Mouse (Mus musculus) embryonic facial prominence, embryonic 10.5 days (tissue): ENCODE measurements at regions not wholly inside any gene's neighbourhood (a gene's known extent, or its start where the extent isn't known, plus 50 kb on each side); places are given as distances from the start of the nearest gene placed in this dataset.
A peak's percentile ranks its signal among the peaks of the same experiment; 100 is the strongest.

Experiments
- DNase-seq: peaks from one replicate; pipeline ENCODE4 v3.0.0-alpha.2; 2017; ENCODE audit warnings: low spot score
- H3K27ac ChIP-seq: fragments of 300-500 bp; sonication (generic); replicated peaks from 2 replicates; pipeline ENCODE4 v1.5.1; 2016; ENCODE audit warnings: mild to moderate bottlenecking
- H3K27me3 ChIP-seq: fragments of 300-500 bp; sonication (generic); replicated peaks from 2 replicates; pipeline ENCODE4 v1.6.1; 2016; ENCODE audit warnings: low read depth, mild to moderate bottlenecking; ENCODE audit not compliant: poor library complexity, severe bottlenecking
- H3K36me3 ChIP-seq: fragments of 300-500 bp; sonication (generic); replicated peaks from 2 replicates; pipeline ENCODE4 v1.6.1; 2016; ENCODE audit warnings: mild to moderate bottlenecking, moderate library complexity
- H3K4me1 ChIP-seq: fragments of 300-500 bp; sonication (generic); 2 replicates; pipeline ENCODE4 v1.6.1; 2016
- H3K4me3 ChIP-seq: fragments of 300-500 bp; sonication (generic); 2 replicates; pipeline ENCODE4 v1.5.1; 2016; ENCODE audit warnings: mild to moderate bottlenecking, moderate library complexity
- H3K9me3 ChIP-seq: fragments of 300-500 bp; sonication (generic); 2 replicates; pipeline ENCODE4 v1.6.1; 2016; ENCODE audit warnings: mild to moderate bottlenecking
- WGBS: fragments of 180-500 bp; shearing (Covaris S2); methylation state at CpG from one replicate; pipeline ENCODE4 v1.1.7; 2016; 5-methylcytosine and 5-hydroxymethylcytosine counted together

DNA sequence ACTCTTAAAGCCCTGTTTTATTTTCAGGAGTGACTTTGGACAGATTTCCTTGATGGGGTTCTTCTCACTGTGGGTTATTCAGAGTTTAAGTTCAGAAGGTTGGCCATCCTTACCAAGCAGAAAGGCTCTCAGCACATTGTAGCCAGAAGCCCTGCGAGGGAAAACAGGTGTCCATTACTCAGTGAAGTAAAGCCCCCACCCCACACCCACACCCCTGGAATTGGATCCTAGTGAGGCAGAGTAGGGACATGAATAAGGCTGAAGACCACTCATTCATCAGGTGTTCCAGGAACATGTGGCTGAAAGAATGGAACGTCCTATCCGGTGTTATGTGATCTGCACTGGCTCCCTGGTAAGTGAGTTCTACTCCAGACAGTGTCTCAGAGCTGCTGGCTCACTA is 602.3 kb downstream of the Tns3 start:
- no peak overlapping the region for H3K4me3 ChIP-seq
- H3K9me3 ChIP-seq = no peaks in the 10 kb centered on the region
- 82% methylated on average over 3 of the region's 3 CpGs for WGBS
- no peaks in the 10 kb centered on the region for H3K36me3 ChIP-seq
- no peak for DNase-seq
- H3K27ac ChIP-seq = no peak overlapping the region
- H3K27me3 ChIP-seq = no peaks in the 10 kb centered on the region
- H3K4me1 ChIP-seq = no peaks in the 10 kb centered on the region

- 91% methylated on average over 3 of the region's 3 CpGs for WGBS
- Histone ChIP-seq H3K27ac (no peak overlapping the region), H3K9me3 (no peaks in the 10 kb centered on the region), H3K4me1 (no peaks in the 10 kb centered on the region), H3K36me3 (no peaks in the 10 kb centered on the region), H3K27me3 (no peaks in the 10 kb centered on the region), H3K4me3 (no peak overlapping the region)
- DNase-seq = no peak
Measured at GRCm38 (mm10) chr11:8061573-8061972, 602.8 kb downstream of the Tns3 start.

DNA sequence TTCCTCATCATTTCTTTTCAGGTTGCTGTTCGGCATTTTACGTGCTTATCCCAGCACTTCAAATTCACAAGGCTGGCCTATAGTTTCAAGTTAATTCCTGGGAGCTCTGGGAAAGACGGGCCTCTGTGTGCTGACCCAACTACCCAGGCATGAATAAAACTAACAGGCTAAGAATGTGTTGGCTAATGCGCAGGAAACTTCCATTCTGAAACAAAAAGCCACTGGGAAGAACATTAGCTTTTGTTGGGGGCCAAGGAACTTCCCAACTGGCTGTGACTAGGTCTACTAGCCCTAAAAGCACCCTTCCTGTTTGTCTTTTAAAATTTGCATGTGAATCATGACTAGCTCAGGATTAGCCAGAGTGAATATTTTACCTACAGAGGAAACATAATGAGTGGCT is 612.8 kb downstream of the Tns3 start:
- no peaks in the 10 kb centered on the region for H3K27me3 ChIP-seq
- WGBS = 37% methylated on average over 4 of the region's 4 CpGs
- H3K27ac ChIP-seq = no peak overlapping the region
- no peaks in the 10 kb centered on the region for H3K36me3 ChIP-seq
- no peaks in the 10 kb centered on the region for H3K4me1 ChIP-seq
- no peak overlapping the region for H3K4me3 ChIP-seq
- H3K9me3 ChIP-seq = no peaks in the 10 kb centered on the region
- DNase-seq = no peak

- WGBS = 71% methylated on average over 3 of the region's 3 CpGs
- H3K36me3 ChIP-seq = no peaks in the 10 kb centered on the region
- no peaks in the 10 kb centered on the region for H3K9me3 ChIP-seq
- no peak overlapping the region for H3K4me3 ChIP-seq
- no peaks in the 10 kb centered on the region for H3K27me3 ChIP-seq
- no peaks in the 10 kb centered on the region for H3K4me1 ChIP-seq
- no peak for DNase-seq
- no peak overlapping the region for H3K27ac ChIP-seq
Measured at GRCm38 (mm10) chr11:8045086-8045485, 619.2 kb downstream of the Tns3 start.

DNA sequence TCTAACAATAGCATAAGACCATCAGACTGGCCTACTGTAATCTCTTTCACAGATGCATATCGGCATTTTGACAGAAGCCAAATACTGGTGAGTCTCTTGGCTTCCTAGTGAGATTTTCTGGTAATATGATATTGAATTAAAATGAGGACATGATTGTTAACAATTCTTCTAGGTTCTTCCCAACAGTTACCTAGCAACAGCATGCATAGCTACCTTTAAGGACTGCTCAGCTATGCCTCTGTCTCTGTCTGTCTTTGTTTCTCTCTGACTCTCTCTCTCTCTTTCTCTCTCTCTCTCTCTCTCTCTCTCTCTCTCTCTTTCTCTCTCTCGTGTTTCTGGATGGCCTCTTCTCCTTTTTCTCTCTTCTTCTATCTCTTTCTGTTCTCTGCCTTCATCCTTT is 634.2 kb downstream of the Tns3 start:
- WGBS = 74% methylated on average over 2 of the region's 2 CpGs
- no peaks in the 10 kb centered on the region for H3K4me1 ChIP-seq
- H3K36me3 ChIP-seq = no peaks in the 10 kb centered on the region
- no peaks in the 10 kb centered on the region for H3K9me3 ChIP-seq
- H3K27me3 ChIP-seq = no peaks in the 10 kb centered on the region
- DNase-seq = no peak
- H3K4me3 ChIP-seq = no peak overlapping the region
- H3K27ac ChIP-seq = no peak overlapping the region

- no peak overlapping the region for H3K4me3 ChIP-seq
- no peak overlapping the region for H3K27ac ChIP-seq
- no peaks in the 10 kb centered on the region for H3K4me1 ChIP-seq
- DNase-seq = no peak
- no peaks in the 10 kb centered on the region for H3K27me3 ChIP-seq
- no peaks in the 10 kb centered on the region for H3K36me3 ChIP-seq
- WGBS = 87% methylated on average over 1 of the region's 1 CpGs
- no peaks in the 10 kb centered on the region for H3K9me3 ChIP-seq
Measured at GRCm38 (mm10) chr11:8007801-8008200, 656.5 kb downstream of the Tns3 start.

DNA sequence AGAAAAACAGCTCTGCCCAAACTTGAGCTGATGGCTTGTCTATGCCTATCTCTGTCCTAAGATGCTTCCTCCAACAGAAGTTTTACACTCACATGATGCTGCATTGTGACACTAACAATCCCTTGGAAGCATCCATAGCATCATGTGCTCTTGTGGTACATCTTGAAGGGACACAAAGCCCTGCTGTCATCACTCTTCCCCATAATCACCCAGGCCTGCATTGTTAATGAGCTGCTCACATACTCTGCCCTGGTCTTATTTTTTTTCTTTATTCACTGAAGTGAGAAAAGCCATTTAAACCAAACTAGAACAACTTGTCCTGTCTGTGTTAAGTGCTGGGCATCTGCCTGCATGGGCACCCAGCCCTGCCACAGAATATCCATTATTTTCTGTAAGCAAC is 683.3 kb downstream of the Tns3 start:
- no peaks in the 10 kb centered on the region for H3K27me3 ChIP-seq
- H3K36me3 ChIP-seq = no peaks in the 10 kb centered on the region
- H3K4me3 ChIP-seq = no peak overlapping the region
- no peaks in the 10 kb centered on the region for H3K9me3 ChIP-seq
- no peak for DNase-seq
- H3K4me1 ChIP-seq = no peaks in the 10 kb centered on the region
- H3K27ac ChIP-seq = no peak overlapping the region

DNA sequence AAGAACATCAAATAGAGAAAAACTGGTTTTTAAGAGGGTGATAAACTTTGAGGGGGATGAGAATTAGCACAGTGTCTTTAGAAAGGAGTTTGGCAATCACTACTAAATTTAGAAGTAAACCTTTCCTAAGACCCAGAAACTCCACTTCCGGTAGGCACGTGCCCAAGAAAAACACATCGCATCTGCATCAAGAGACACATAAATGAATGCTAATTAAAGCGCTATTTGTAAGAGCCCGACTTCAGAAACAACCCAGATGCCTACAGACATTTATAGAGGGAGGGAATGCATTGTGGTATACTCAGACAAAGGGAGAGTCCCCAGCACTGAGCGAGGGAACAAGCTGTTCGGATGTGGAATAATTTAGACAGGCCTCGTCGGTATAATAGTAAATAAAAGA is 688.5 kb downstream of the Tns3 start:
- Histone ChIP-seq H3K9me3 (no peaks in the 10 kb centered on the region), H3K27me3 (no peaks in the 10 kb centered on the region), H3K27ac (no peak overlapping the region), H3K4me1 (no peaks in the 10 kb centered on the region), H3K4me3 (no peak overlapping the region), H3K36me3 (no peaks in the 10 kb centered on the region)
- 72% methylated on average over 9 of the region's 9 CpGs for WGBS
- no peak for DNase-seq

DNA sequence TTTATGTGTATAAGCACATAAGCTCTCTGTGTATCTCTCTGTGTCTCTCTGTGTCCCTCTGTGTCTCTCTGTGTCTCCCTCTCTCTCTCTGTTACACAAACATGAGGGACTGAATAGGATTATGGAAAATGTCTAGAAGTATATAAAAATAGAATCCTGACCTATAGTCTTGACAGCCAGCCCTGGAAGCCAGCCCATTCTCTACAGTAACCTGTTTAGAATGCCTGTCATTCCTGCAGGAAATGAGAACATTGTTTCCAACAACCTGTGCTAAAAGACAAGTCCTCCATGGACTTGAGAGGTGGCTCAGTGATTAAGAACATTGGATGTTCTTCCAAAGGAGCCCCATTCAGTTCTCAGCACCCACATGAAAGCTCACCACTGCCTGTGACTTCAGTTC is 714.4 kb downstream of the Tns3 start:
- no peaks in the 10 kb centered on the region for H3K36me3 ChIP-seq
- no peak for DNase-seq
- H3K27ac ChIP-seq = no peak overlapping the region

DNA sequence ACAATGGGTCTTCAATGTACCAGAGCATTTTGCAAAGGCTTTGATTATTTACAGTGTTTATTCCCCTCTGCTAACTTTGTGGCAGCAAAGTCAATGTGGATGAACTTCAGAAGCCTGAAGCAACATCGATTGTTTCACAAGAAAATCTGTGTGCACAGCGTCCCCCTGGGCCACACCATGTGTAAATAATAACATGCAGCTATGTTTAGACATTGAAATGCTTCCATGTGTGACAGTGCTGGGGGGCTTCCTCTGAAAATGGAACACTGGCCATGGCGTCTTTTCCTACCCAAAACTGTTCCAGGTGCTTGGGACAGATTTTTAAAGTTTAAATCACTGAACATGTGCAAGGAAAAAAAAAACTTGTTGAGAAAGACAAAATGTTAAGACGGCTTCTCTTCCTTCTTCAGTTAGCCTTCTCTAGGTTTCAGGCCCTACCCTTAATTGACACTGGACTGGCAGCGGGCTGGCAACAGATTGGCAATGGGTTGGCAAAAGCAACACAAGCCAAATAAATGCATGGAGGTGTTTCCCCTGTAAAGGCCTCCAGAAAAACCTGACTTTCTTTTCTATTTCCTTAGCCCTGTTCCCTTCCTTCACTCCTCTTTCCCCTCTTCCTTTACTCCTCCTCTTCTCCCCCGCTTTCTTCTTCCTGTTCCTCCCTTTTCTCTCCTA is 715.0 kb downstream of the Tns3 start:
- WGBS = 52% methylated on average over 6 of the region's 6 CpGs
- Histone ChIP-seq H3K9me3 (no peaks in the 10 kb centered on the region), H3K27ac (no peak overlapping the region), H3K36me3 (no peaks in the 10 kb centered on the region), H3K27me3 (no peaks in the 10 kb centered on the region), H3K4me3 (no peak overlapping the region), H3K4me1 (peaks cover 7% of the 10 kb centered on the region; the same call in 1 of the 2 replicates)
- peak; percentile 29 for DNase-seq

More for the DNA sequence above, 714.4 kb downstream of the Tns3 start:
- Histone ChIP-seq H3K4me1 (peaks cover 7% of the 10 kb centered on the region; the same call in 1 of the 2 replicates), H3K4me3 (no peak overlapping the region), H3K27me3 (no peaks in the 10 kb centered on the region), H3K9me3 (no peaks in the 10 kb centered on the region)

- WGBS = 89% methylated on average over 5 of the region's 5 CpGs
- Histone ChIP-seq H3K4me3 (no peak overlapping the region), H3K36me3 (no peaks in the 10 kb centered on the region), H3K9me3 (no peaks in the 10 kb centered on the region), H3K27me3 (no peaks in the 10 kb centered on the region), H3K27ac (no peak overlapping the region), H3K4me1 (peaks cover 7% of the 10 kb centered on the region; the same call in 1 of the 2 replicates)
- DNase-seq = no peak
Measured at GRCm38 (mm10) chr11:7944956-7945515, 719.3 kb downstream of the Tns3 start.

- H3K4me3 ChIP-seq = no peak overlapping the region
- H3K9me3 ChIP-seq = no peaks in the 10 kb centered on the region
- H3K27ac ChIP-seq = no peak overlapping the region
- no peaks in the 10 kb centered on the region for H3K36me3 ChIP-seq
- H3K27me3 ChIP-seq = no peaks in the 10 kb centered on the region
- 92% methylated on average over 4 of the region's 4 CpGs for WGBS
- peaks cover 2% of the 10 kb centered on the region; the same call in 1 of the 2 replicates for H3K4me1 ChIP-seq
- DNase-seq = no peak
Measured at GRCm38 (mm10) chr11:7944373-7944772, 720.0 kb downstream of the Tns3 start.

DNA sequence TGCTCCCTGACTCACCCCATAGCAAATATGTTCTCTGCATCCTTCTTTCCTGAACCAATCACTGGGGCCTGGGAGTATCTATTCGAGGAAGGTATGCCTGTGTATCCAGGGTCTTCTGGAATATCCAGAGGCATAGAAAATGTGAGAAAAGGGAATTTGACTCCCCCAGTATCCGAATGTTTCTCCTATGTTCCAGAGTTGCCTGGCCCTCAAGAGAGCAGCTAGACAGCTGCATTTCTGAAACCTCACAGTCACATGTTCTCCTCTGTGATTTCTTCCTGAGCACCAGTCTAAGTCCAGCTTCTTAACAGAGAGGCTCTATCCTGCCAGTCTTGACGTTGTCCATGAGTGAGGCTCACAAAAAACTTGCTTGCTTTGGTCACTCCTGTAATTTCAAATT is 719.9 kb upstream of the Igfbp3 start:
- WGBS = 77% methylated on average over 3 of the region's 3 CpGs
- Histone ChIP-seq H3K4me1 (no peaks in the 10 kb centered on the region), H3K9me3 (no peaks in the 10 kb centered on the region), H3K27ac (no peak overlapping the region), H3K36me3 (no peaks in the 10 kb centered on the region), H3K4me3 (no peak overlapping the region), H3K27me3 (no peaks in the 10 kb centered on the region)
- no peak for DNase-seq
